Mouse (Mus musculus) urinary bladder, adult 18-20 months (tissue): ENCODE data around the gene Flywch1.

Source experiments
- DNase-seq, 2 experiments: peaks; one replicate each; pipeline ENCODE4 v3.0.0; 2022; ENCODE audit warnings: low spot score in 2 of 2, mixed read lengths in 2 of 2

Gene Flywch1

GRCm38 (mm10) chr17:23705525-23706104 is 65.8 kb downstream of the Flywch1 start:
- no peak for DNase-seq

GRCm38 (mm10) chr17:23704741-23705140 is 66.7 kb downstream of the Flywch1 start:
- no peak for DNase-seq

- DNase-seq = no peak
Observed at GRCm38 (mm10) chr17:23703301-23703700, 68.1 kb downstream of the Flywch1 start.
